ENCODE assay signal across 8 mouse cellular contexts in the genomic region with DNA sequence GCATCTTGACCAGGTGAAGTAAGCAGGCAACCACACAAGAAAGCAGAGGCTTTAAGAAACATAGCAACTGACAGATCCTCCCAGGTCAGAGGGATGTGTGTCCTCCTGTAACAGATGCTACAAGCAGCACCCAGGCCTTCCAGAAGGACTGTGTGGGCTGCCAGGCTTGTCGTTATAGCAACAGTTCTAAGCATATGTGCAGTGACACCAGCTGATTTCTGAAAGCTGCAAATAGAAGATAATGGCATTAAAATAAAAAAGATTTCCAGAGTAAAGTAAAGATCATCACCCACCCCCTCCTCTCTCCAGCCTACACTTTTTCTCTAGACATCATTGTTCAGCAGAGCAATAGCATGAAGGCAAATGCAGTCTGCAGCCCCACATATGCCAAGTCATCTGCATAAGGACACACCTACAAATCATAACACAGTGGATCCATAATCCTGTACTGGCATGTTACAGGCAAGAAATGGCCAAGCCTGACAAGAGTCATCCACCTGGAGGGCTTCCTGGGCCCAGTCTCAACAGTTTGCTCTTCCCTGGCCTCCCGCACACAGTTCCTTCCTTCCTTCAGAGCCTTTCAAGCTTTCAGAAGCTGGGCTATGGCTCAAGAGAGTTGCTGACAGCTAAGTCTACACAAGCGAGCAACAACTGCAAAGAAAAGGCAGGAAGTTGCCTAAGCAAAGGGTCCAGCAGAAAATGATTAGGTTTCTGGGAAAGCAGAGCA.
A peak's percentile ranks its signal among the peaks of the same experiment; 100 is the strongest.
DNase-seq lines count a peak whose midpoint lies in the region; ATAC-seq lines count a peak whose summit lies in the region.

No protein-coding gene starts in this region.

- DNase-seq in cerebellum, postnatal 10 days: peak; percentile 71 to 75
- no peak for DNase-seq in thymus, adult 18-20 months
- no peak for DNase-seq in spleen, adult 18-20 months

- no peak overlapping the region for H3K4me2 ChIP-seq in hindbrain, embryonic 15.5 days
- no peak overlapping the region for H3K4me2 ChIP-seq in hindbrain, embryonic 12.5 days (replicated peaks)
- H3K4me2 ChIP-seq in intestine, embryonic 15.5 days (replicated peaks): no peak overlapping the region
- H3K4me2 ChIP-seq in kidney, embryonic 16.5 days (replicated peaks; ENCODE audit: low read depth, low read length): no peak overlapping the region

- no peaks in the 10 kb centered on the region for H3K36me3 ChIP-seq in hindbrain, embryonic 15.5 days
- no peaks in the 10 kb centered on the region for H3K36me3 ChIP-seq in hindbrain, embryonic 12.5 days
- H3K36me3 ChIP-seq in intestine, embryonic 15.5 days: no peaks in the 10 kb centered on the region
- H3K36me3 ChIP-seq in megakaryocyte, embryonic 14.5 days (replicated peaks; ENCODE audit: low read length): peaks cover 37% of the 10 kb centered on the region
- 0 out of 2 replicates have a peak, but pooled peaks cover 4% of the 10 kb centered on the region for H3K36me3 ChIP-seq in kidney, embryonic 16.5 days (ENCODE audit: insufficient read depth, low read length)

- no peak overlapping the region for H3K9ac ChIP-seq in hindbrain, embryonic 15.5 days
- no peak overlapping the region for H3K9ac ChIP-seq in hindbrain, embryonic 12.5 days
- no peak overlapping the region for H3K9ac ChIP-seq in intestine, embryonic 15.5 days
- no peak overlapping the region for H3K9ac ChIP-seq in kidney, embryonic 16.5 days (replicated peaks; ENCODE audit: low read length)

- ATAC-seq in hindbrain, embryonic 15.5 days (ENCODE audit: low FRiP score, low read depth): no peak
- no peak for ATAC-seq in hindbrain, embryonic 12.5 days (ENCODE audit: low FRiP score)
- no peak for ATAC-seq in intestine, embryonic 15.5 days
- no peak for ATAC-seq in kidney, embryonic 16.5 days (ENCODE audit: low FRiP score, low TSS enrichment)

- WGBS in hindbrain, embryonic 15.5 days: 62% methylated on average over 3 of the region's 3 CpGs
- 70% methylated on average over 3 of the region's 3 CpGs for WGBS in hindbrain, embryonic 12.5 days
- WGBS in intestine, embryonic 15.5 days: 68% methylated on average over 3 of the region's 3 CpGs
- WGBS in kidney, embryonic 16.5 days: 75% methylated on average over 3 of the region's 3 CpGs

- H3K9me3 ChIP-seq in hindbrain, embryonic 15.5 days: no peaks in the 10 kb centered on the region
- H3K9me3 ChIP-seq in hindbrain, embryonic 12.5 days (replicated peaks): no peaks in the 10 kb centered on the region
- H3K9me3 ChIP-seq in intestine, embryonic 15.5 days: no peaks in the 10 kb centered on the region
- H3K9me3 ChIP-seq in megakaryocyte, embryonic 14.5 days: no peaks in the 10 kb centered on the region
- no peaks in the 10 kb centered on the region for H3K9me3 ChIP-seq in kidney, embryonic 16.5 days (ENCODE audit: low read length)

- peak overlapping the region; percentile 36; the same call in 1 of the 2 replicates for H3K27ac ChIP-seq in hindbrain, embryonic 15.5 days (replicated peaks)
- H3K27ac ChIP-seq in hindbrain, embryonic 12.5 days: no peak overlapping the region
- H3K27ac ChIP-seq in intestine, embryonic 15.5 days: peak overlapping the region; percentile 14; the same call in 1 of the 2 replicates
- H3K27ac ChIP-seq in kidney, embryonic 16.5 days (ENCODE audit: low read length): no peak overlapping the region

- H3K27me3 ChIP-seq in hindbrain, embryonic 15.5 days: no peaks in the 10 kb centered on the region
- H3K27me3 ChIP-seq in hindbrain, embryonic 12.5 days: no peaks in the 10 kb centered on the region
- H3K27me3 ChIP-seq in intestine, embryonic 15.5 days (replicated peaks): no peaks in the 10 kb centered on the region
- H3K27me3 ChIP-seq in megakaryocyte, embryonic 14.5 days (replicated peaks): no peaks in the 10 kb centered on the region
- H3K27me3 ChIP-seq in kidney, embryonic 16.5 days (ENCODE audit: insufficient read depth, low read length): no peaks in the 10 kb centered on the region

- peaks cover 44% of the 10 kb centered on the region for H3K4me1 ChIP-seq in hindbrain, embryonic 15.5 days (replicated peaks)
- H3K4me1 ChIP-seq in hindbrain, embryonic 12.5 days: peaks cover 19% of the 10 kb centered on the region
- peaks cover 18% of the 10 kb centered on the region for H3K4me1 ChIP-seq in intestine, embryonic 15.5 days (replicated peaks)
- peaks cover 100% of the 10 kb centered on the region for H3K4me1 ChIP-seq in megakaryocyte, embryonic 14.5 days
- peaks cover 25% of the 10 kb centered on the region for H3K4me1 ChIP-seq in kidney, embryonic 16.5 days (ENCODE audit: insufficient read depth, low read length)

- no peak overlapping the region for H3K4me3 ChIP-seq in hindbrain, embryonic 15.5 days
- H3K4me3 ChIP-seq in hindbrain, embryonic 12.5 days: no peak overlapping the region
- H3K4me3 ChIP-seq in intestine, embryonic 15.5 days (replicated peaks): no peak overlapping the region
- peak overlapping the region; percentile 34 for H3K4me3 ChIP-seq in megakaryocyte, embryonic 14.5 days (replicated peaks)
- no peak overlapping the region for H3K4me3 ChIP-seq in kidney, embryonic 16.5 days (ENCODE audit: low read length)

Comparison
In these comparisons a context has a peak if more than half of its experiments do, and no peak if none do; other contexts are left out.
1. H3K27ac ChIP-seq: peak in hindbrain, embryonic 15.5 days (single experiment) and intestine, embryonic 15.5 days (single experiment); none in hindbrain, embryonic 12.5 days (single experiment) and kidney, embryonic 16.5 days (single experiment).
2. DNase-seq: peak in cerebellum, postnatal 10 days (2 of 2); none in thymus, adult 18-20 months (0 of 2) and spleen, adult 18-20 months (0 of 2).